ENCODE assay signal across 9 mouse cellular contexts in the genomic region with DNA sequence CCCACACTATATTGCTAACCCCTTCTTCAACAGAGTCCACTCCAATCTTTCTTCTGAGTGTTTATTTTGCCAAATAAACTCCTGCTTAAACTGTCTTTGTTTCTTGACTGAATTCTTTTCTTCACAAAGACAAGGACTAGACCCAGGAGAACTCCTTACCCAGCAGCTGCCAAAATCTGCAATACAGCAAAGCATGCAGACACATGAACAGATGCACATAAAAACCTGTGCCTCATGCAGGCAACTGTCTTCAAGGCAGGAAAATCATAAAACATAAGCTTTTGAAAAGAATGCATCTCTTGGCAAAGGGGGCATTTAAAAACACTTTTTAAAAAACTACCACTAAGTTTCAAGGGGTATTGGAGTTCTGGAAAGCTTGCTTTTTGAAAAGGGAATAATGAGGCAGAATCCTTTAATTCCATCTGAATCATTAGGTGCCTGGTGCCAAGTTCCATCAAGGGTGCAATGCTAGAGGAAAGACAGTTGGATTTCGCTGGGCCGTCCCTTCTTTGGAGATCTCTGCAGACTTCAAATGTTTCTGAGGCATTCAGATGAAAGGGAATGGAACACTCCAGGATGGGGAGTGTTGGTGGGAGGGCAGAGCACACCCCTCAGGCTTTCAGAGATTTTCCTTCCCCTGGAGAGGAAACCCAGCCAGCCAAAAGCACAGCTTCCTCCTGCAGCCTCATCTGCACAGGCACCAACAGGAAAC.
DNase-seq lines count a peak whose midpoint lies in the region; ATAC-seq lines count a peak whose summit lies in the region.
"Had no signal": no experiment of that assay in that cellular context is flagged by ENCODE, and none has a peak within 500 bp of the region (broad histone marks: within the 10 kb centered on the region; RNA-seq: fewer than 3 reads in every experiment).

No protein-coding gene starts in this region.

- ATAC-seq in intestine, embryonic 14.5 days (replicated peaks; ENCODE audit: low FRiP score, low TSS enrichment, low read depth) = no peak
- no peak for ATAC-seq in intestine, embryonic 16.5 days
- no peak for ATAC-seq in embryonic facial prominence, embryonic 12.5 days (ENCODE audit: insufficient number of reproducible peaks, insufficient read depth, low FRiP score, low TSS enrichment)
- ATAC-seq in limb, embryonic 13.5 days (ENCODE audit: low FRiP score, low read depth) = no peak
- no peak for ATAC-seq in cerebellum, adult (ENCODE audit: insufficient number of reproducible peaks, low FRiP score, low TSS enrichment)

- H3K27ac ChIP-seq in intestine, embryonic 14.5 days (ENCODE audit: low read depth) = 0 out of 2 replicates have a peak overlapping the region, but pooled peaks have one; percentile 6
- no peak overlapping the region for H3K27ac ChIP-seq in intestine, embryonic 16.5 days (ENCODE audit: low read length)
- 0 out of 2 replicates have a peak overlapping the region, but pooled peaks have one; percentile 17 for H3K27ac ChIP-seq in embryonic facial prominence, embryonic 12.5 days
- peak overlapping the region; percentile 23; the same call in 1 of the 2 replicates for H3K27ac ChIP-seq in limb, embryonic 13.5 days
- H3K27ac ChIP-seq: forebrain, embryonic 12.5 days; liver, embryonic 15.5 days had no signal

- H3K9ac ChIP-seq in intestine, embryonic 14.5 days (ENCODE audit: low read length) = no peak overlapping the region
- no peak overlapping the region for H3K9ac ChIP-seq in intestine, embryonic 16.5 days (ENCODE audit: low read depth, low read length)
- H3K9ac ChIP-seq in embryonic facial prominence, embryonic 12.5 days = no peak overlapping the region
- no peak overlapping the region for H3K9ac ChIP-seq in limb, embryonic 13.5 days
- H3K9ac ChIP-seq: forebrain, embryonic 12.5 days; liver, embryonic 15.5 days had no signal

- no peaks in the 10 kb centered on the region for H3K36me3 ChIP-seq in intestine, embryonic 14.5 days (ENCODE audit: control insufficient read depth, insufficient read depth, low read length)
- H3K36me3 ChIP-seq in intestine, embryonic 16.5 days (ENCODE audit: control insufficient read depth, insufficient read depth, low read length) = no peaks in the 10 kb centered on the region
- H3K36me3 ChIP-seq in embryonic facial prominence, embryonic 12.5 days = no peaks in the 10 kb centered on the region
- H3K36me3 ChIP-seq in limb, embryonic 13.5 days = no peaks in the 10 kb centered on the region
- H3K36me3 ChIP-seq: forebrain, embryonic 12.5 days; liver, embryonic 15.5 days had no signal

- 44% methylated on average over 2 of the region's 2 CpGs for WGBS in intestine, embryonic 14.5 days
- WGBS in intestine, embryonic 16.5 days = 50% methylated on average over 2 of the region's 2 CpGs
- 30% methylated on average over 2 of the region's 2 CpGs for WGBS in embryonic facial prominence, embryonic 12.5 days
- WGBS in limb, embryonic 13.5 days = 10% methylated on average over 2 of the region's 2 CpGs

- DNase-seq in intestine, embryonic 14.5 days (ENCODE audit: low spot score) = no peak
- DNase-seq in NIH3T3 (ENCODE audit: low read depth) = peak; percentile 6
- no peak for DNase-seq in layer of hippocampus, adult 9-10 months (ENCODE audit: low spot score)

- no peak overlapping the region for H3K4me3 ChIP-seq in intestine, embryonic 14.5 days (ENCODE audit: low read depth, low read length)
- H3K4me3 ChIP-seq in intestine, embryonic 16.5 days (ENCODE audit: low read length) = no peak overlapping the region
- no peak overlapping the region for H3K4me3 ChIP-seq in embryonic facial prominence, embryonic 12.5 days
- H3K4me3 ChIP-seq in limb, embryonic 13.5 days = no peak overlapping the region
- H3K4me3 ChIP-seq: forebrain, embryonic 12.5 days; liver, embryonic 15.5 days had no signal

- H3K4me2 ChIP-seq in intestine, embryonic 14.5 days (ENCODE audit: low read length) = no peak overlapping the region
- H3K4me2 ChIP-seq in intestine, embryonic 16.5 days (ENCODE audit: low read depth, low read length) = no peak overlapping the region
- H3K4me2 ChIP-seq in embryonic facial prominence, embryonic 12.5 days (replicated peaks) = no peak overlapping the region
- H3K4me2 ChIP-seq in limb, embryonic 13.5 days (replicated peaks) = no peak overlapping the region
- H3K4me2 ChIP-seq: forebrain, embryonic 12.5 days; liver, embryonic 15.5 days had no signal

- H3K9me3 ChIP-seq in intestine, embryonic 14.5 days (ENCODE audit: control insufficient read depth, low read length) = no peaks in the 10 kb centered on the region
- no peaks in the 10 kb centered on the region for H3K9me3 ChIP-seq in intestine, embryonic 16.5 days (ENCODE audit: control insufficient read depth, low read length)
- no peaks in the 10 kb centered on the region for H3K9me3 ChIP-seq in embryonic facial prominence, embryonic 12.5 days
- no peaks in the 10 kb centered on the region for H3K9me3 ChIP-seq in limb, embryonic 13.5 days
- H3K9me3 ChIP-seq: forebrain, embryonic 12.5 days; liver, embryonic 15.5 days had no signal

- H3K27me3 ChIP-seq in intestine, embryonic 14.5 days (replicated peaks; ENCODE audit: control insufficient read depth, insufficient read depth, low read length) = no peaks in the 10 kb centered on the region
- no peaks in the 10 kb centered on the region for H3K27me3 ChIP-seq in intestine, embryonic 16.5 days (replicated peaks; ENCODE audit: control insufficient read depth, insufficient read depth, low read length)
- no peaks in the 10 kb centered on the region for H3K27me3 ChIP-seq in embryonic facial prominence, embryonic 12.5 days
- no peaks in the 10 kb centered on the region for H3K27me3 ChIP-seq in limb, embryonic 13.5 days
- H3K27me3 ChIP-seq: liver, embryonic 15.5 days had no signal

- peaks cover 7% of the 10 kb centered on the region for H3K4me1 ChIP-seq in intestine, embryonic 14.5 days (replicated peaks; ENCODE audit: control insufficient read depth, insufficient read depth, low read length)
- no peaks in the 10 kb centered on the region for H3K4me1 ChIP-seq in intestine, embryonic 16.5 days (ENCODE audit: control insufficient read depth, insufficient read depth, low read length)
- H3K4me1 ChIP-seq in embryonic facial prominence, embryonic 12.5 days = peaks cover 19% of the 10 kb centered on the region
- H3K4me1 ChIP-seq in limb, embryonic 13.5 days = peaks cover 36% of the 10 kb centered on the region
- H3K4me1 ChIP-seq: liver, embryonic 15.5 days had no signal
